Mouse (Mus musculus) liver, adult 2 months (tissue): ENCODE results near the gene P2rx1.

ENCODE experiments used
- CTCF ChIP-seq: fragments of 200-500 bp; IDR thresholded peaks from 2 replicates; pipeline ENCODE4 v1.5.1; 2011; ENCODE audit warnings: low read depth, low read length, control low read depth
- POLR2A ChIP-seq: fragments of 200-500 bp; IDR thresholded peaks from 2 replicates; pipeline ENCODE4 v1.6.1; 2011; ENCODE audit warnings: low read length, control low read depth; ENCODE audit not compliant: insufficient read depth; ENCODE audit errors: extremely low read depth

- TF ChIP-seq CTCF (no peak), POLR2A (no peak)
Observed at GRCm38 (mm10) chr11:72974995-72975503, 23.9 kb upstream of the P2rx1 start.
